Mouse (Mus musculus): ENCODE measurements around the gene Ccr9. TPM values are rescaled to one million over a fixed set of nuclear protein-coding genes. Genes with fewer than 3 reads are reported as not detected.

Ccr9 gene
- total RNA-seq (2021) (under 1 TPM in 1 of 2 experiments, not detected in 1; 0.07 TPM), polyA plus RNA-seq (2012; rRNA removed) (0.20 and 0.21 TPM in 2 replicates)
- long read RNA-seq, partial matches to known transcripts: 0 of 1 reads
- long read RNA-seq, other reads (novel, unspliced or antisense): 1 of 1 reads

GRCm38 (mm10) chr9:123678327-123679105 is at the start of gene Ccr9, which contains the start of gene Slc6a20a:
Gene Ccr9, plus strand, starts transcription at chr9:123678439.
Gene Slc6a20a, minus strand, starts transcription at chr9:123678885.
- Histone ChIP-seq H3K9ac (ENCODE audit: low read depth, low read length) (no peak within 1 kb of the TSS), H3K27me3 (ENCODE audit: control insufficient read depth, insufficient read depth, low read length) (peaks cover 12% of the 10 kb centered on the region), H3K4me1 (ENCODE audit: control insufficient read depth, insufficient read depth, low read length) (no peaks in the 10 kb centered on the region), H3K36me3 (ENCODE audit: control insufficient read depth, insufficient read depth, low read length) (no peaks in the 10 kb centered on the region), H3K27ac (no peak within 1 kb of the TSS), H3K79me2 (replicated peaks; ENCODE audit: control insufficient read depth, insufficient read depth, low read length) (no peaks in the 10 kb centered on the region), H3K4me3 (no peak within 1 kb of the TSS; the same call in 1 of the 2 replicates)
- DNase-seq: peak in 1 of 2 experiments; percentile 20
- TF ChIP-seq POLR2A (IDR thresholded peaks at IDR 0.05; ENCODE audit: insufficient read depth, low read depth, low read length) (no peak), EP300 (IDR thresholded peaks at IDR 0.05; ENCODE audit: insufficient read depth, low read depth, low read length) (no peak), CTCF (IDR thresholded peaks at IDR 0.05) (no peak)
- 2% methylated on average over 72 of the region's 73 CpGs for WGBS
- intact Hi-C loops (cut with DNase I): no loop called here

- H3K9ac ChIP-seq (ENCODE audit: low read depth, low read length): no peak overlapping the region
- no peak overlapping the region for H3K4me3 ChIP-seq
- no peak overlapping the region for H3K27ac ChIP-seq
- TF ChIP-seq EP300 (IDR thresholded peaks at IDR 0.05; ENCODE audit: insufficient read depth, low read depth, low read length) (no peak), CTCF (IDR thresholded peaks at IDR 0.05) (no peak), POLR2A (IDR thresholded peaks at IDR 0.05; ENCODE audit: insufficient read depth, low read depth, low read length) (no peak)
- intact Hi-C loops (cut with DNase I): no loop called here
- no peaks in the 10 kb centered on the region for H3K79me2 ChIP-seq (replicated peaks; ENCODE audit: control insufficient read depth, insufficient read depth, low read length)
- WGBS: 72% methylated on average over 3 of the region's 3 CpGs
- H3K27me3 ChIP-seq (ENCODE audit: control insufficient read depth, insufficient read depth, low read length): no peaks in the 10 kb centered on the region
- no peaks in the 10 kb centered on the region for H3K4me1 ChIP-seq (ENCODE audit: control insufficient read depth, insufficient read depth, low read length)
- no peak for DNase-seq
- H3K36me3 ChIP-seq (ENCODE audit: control insufficient read depth, insufficient read depth, low read length): no peaks in the 10 kb centered on the region
These were observed 46.6 kb upstream of the Ccr9 start for GRCm38 (mm10) chr9:123631666-123632065.

GRCm38 (mm10) chr9:123632281-123632680 is 46.0 kb upstream of the Ccr9 start, which contains the start of gene Slc6a20b:
Gene Slc6a20b, minus strand, starts transcription at chr9:123632565.
- no peak within 1 kb of the TSS for H3K27ac ChIP-seq
- 83% methylated on average over 6 of the region's 6 CpGs for WGBS
- DNase-seq: no peak
- no peaks in the 10 kb centered on the region for H3K4me1 ChIP-seq (ENCODE audit: control insufficient read depth, insufficient read depth, low read length)
- intact Hi-C loops (cut with DNase I): no loop called here
- H3K4me3 ChIP-seq: no peak within 1 kb of the TSS
- no peaks in the 10 kb centered on the region for H3K36me3 ChIP-seq (ENCODE audit: control insufficient read depth, insufficient read depth, low read length)
- H3K27me3 ChIP-seq (ENCODE audit: control insufficient read depth, insufficient read depth, low read length): no peaks in the 10 kb centered on the region
- no peak for TF ChIP-seq EP300 (IDR thresholded peaks at IDR 0.05; ENCODE audit: insufficient read depth, low read depth, low read length)
- no peak for TF ChIP-seq CTCF (IDR thresholded peaks at IDR 0.05)
- TF ChIP-seq POLR2A (IDR thresholded peaks at IDR 0.05; ENCODE audit: insufficient read depth, low read depth, low read length): no peak
- H3K79me2 ChIP-seq (replicated peaks; ENCODE audit: control insufficient read depth, insufficient read depth, low read length): no peaks in the 10 kb centered on the region
- no peak within 1 kb of the TSS for H3K9ac ChIP-seq (ENCODE audit: low read depth, low read length)

DNA sequence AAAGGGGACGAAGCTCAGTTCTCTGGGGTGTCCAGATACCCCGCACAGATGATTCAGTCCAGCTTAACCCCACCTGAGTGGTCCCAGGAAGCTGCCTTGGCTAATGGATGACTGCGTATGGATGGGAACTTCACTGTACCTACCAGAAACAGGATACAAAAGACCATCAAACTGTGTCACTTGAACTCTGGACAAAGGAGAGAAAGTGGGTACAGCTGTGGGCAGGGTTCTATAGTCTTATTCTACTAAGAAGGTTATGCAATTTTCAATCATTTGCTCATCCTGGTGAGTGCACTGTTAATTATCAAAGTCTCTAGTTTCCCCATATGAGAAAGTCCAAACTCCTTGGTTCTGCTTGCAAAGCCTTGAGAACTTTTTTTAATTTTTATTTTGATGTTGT is 45.2 kb upstream of the Ccr9 start:
- WGBS: 81% methylated on average over 3 of the region's 3 CpGs
- Histone ChIP-seq H3K27ac (no peak overlapping the region), H3K4me1 (ENCODE audit: control insufficient read depth, insufficient read depth, low read length) (no peaks in the 10 kb centered on the region), H3K36me3 (ENCODE audit: control insufficient read depth, insufficient read depth, low read length) (no peaks in the 10 kb centered on the region), H3K4me3 (no peak overlapping the region), H3K9ac (ENCODE audit: low read depth, low read length) (no peak overlapping the region), H3K27me3 (ENCODE audit: control insufficient read depth, insufficient read depth, low read length) (no peaks in the 10 kb centered on the region), H3K79me2 (replicated peaks; ENCODE audit: control insufficient read depth, insufficient read depth, low read length) (no peaks in the 10 kb centered on the region)
- intact Hi-C loops (cut with DNase I): no loop called here
- TF ChIP-seq POLR2A (IDR thresholded peaks at IDR 0.05; ENCODE audit: insufficient read depth, low read depth, low read length) (no peak), EP300 (IDR thresholded peaks at IDR 0.05; ENCODE audit: insufficient read depth, low read depth, low read length) (no peak), CTCF (IDR thresholded peaks at IDR 0.05) (no peak)
- no peak for DNase-seq

DNA sequence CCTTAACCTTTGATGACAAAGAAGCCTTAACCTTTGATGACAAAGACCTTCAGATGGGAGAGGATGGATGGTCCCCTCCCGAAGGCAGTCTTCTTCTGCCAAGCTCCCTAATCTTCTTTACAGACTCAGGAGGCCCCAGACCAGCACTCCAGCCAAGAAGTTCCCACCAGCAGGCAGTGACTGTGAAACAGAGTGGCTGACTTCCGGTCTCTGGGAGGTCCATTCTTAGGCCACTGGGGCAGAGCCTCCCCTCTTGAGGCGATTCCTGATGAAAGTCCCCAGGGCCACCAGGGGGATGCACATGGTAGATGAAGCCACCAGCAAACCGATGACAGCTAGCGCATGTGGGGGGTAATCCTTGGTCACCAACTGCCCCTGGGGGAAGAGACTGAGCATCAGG is 41.5 kb upstream of the Ccr9 start:
- no peaks in the 10 kb centered on the region for H3K4me1 ChIP-seq (ENCODE audit: control insufficient read depth, insufficient read depth, low read length)
- no peaks in the 10 kb centered on the region for H3K27me3 ChIP-seq (ENCODE audit: control insufficient read depth, insufficient read depth, low read length)
- no peak for TF ChIP-seq CTCF (IDR thresholded peaks at IDR 0.05)
- TF ChIP-seq EP300 (IDR thresholded peaks at IDR 0.05; ENCODE audit: insufficient read depth, low read depth, low read length): no peak
- TF ChIP-seq POLR2A (IDR thresholded peaks at IDR 0.05; ENCODE audit: insufficient read depth, low read depth, low read length): no peak
- no peaks in the 10 kb centered on the region for H3K79me2 ChIP-seq (replicated peaks; ENCODE audit: control insufficient read depth, insufficient read depth, low read length)
- no peak overlapping the region for H3K4me3 ChIP-seq
- H3K36me3 ChIP-seq (ENCODE audit: control insufficient read depth, insufficient read depth, low read length): no peaks in the 10 kb centered on the region
- H3K9ac ChIP-seq (ENCODE audit: low read depth, low read length): no peak overlapping the region
- no peak for DNase-seq
- intact Hi-C loops (cut with DNase I): no loop called here
- H3K27ac ChIP-seq: no peak overlapping the region
- 56% methylated on average over 5 of the region's 5 CpGs for WGBS

DNA sequence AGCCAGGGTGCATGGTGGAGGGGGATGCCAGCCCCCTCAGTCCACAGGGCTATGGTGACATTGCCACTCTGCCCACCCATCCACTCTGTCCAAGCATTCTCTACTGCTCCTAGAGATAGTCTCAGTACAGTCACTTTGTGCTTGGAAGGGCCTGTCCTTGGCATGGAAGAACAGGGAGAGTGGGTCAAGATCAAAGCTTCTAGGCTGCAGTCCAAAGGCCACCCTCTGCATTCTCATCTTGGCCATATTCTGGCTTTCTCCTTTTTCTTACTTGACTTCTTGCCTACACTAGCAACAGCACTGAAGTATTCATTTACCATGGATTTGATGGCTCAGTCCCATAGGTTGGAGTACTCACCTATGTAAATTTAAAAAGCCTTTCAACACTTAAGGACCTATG is 40.0 kb upstream of the Ccr9 start:
- no peaks in the 10 kb centered on the region for H3K4me1 ChIP-seq (ENCODE audit: control insufficient read depth, insufficient read depth, low read length)
- H3K79me2 ChIP-seq (replicated peaks; ENCODE audit: control insufficient read depth, insufficient read depth, low read length): no peaks in the 10 kb centered on the region
- TF ChIP-seq EP300 (IDR thresholded peaks at IDR 0.05; ENCODE audit: insufficient read depth, low read depth, low read length): no peak
- no peak for TF ChIP-seq CTCF (IDR thresholded peaks at IDR 0.05)
- TF ChIP-seq POLR2A (IDR thresholded peaks at IDR 0.05; ENCODE audit: insufficient read depth, low read depth, low read length): no peak
- H3K9ac ChIP-seq (ENCODE audit: low read depth, low read length): no peak overlapping the region
- H3K27ac ChIP-seq: no peak overlapping the region
- no peaks in the 10 kb centered on the region for H3K36me3 ChIP-seq (ENCODE audit: control insufficient read depth, insufficient read depth, low read length)
- no peak overlapping the region for H3K4me3 ChIP-seq
- no peak for DNase-seq
- H3K27me3 ChIP-seq (ENCODE audit: control insufficient read depth, insufficient read depth, low read length): no peaks in the 10 kb centered on the region
- intact Hi-C loops (cut with DNase I): loop anchor here (2.0 kb wide), 1 partner anchor 159 kb away; no protein-coding TSS in a partner anchor
